Mouse (Mus musculus) thymus, adult 2 months (tissue): Measurements from ENCODE around the gene Mecr.

Experiments used
- CTCF ChIP-seq: fragments of 200-500 bp; IDR thresholded peaks from 2 replicates; pipeline ENCODE4 v1.5.1; 2012; ENCODE audit warnings: mild to moderate bottlenecking, control low read depth, low read length, moderate library complexity, borderline replicate concordance; ENCODE audit not compliant: control insufficient read depth, poor library complexity, insufficient read depth; ENCODE audit errors: extremely low read depth
- POLR2A ChIP-seq: fragments of 200-500 bp; IDR thresholded peaks from 2 replicates; pipeline ENCODE4 v1.6.1; 2012; ENCODE audit warnings: mild to moderate bottlenecking, low read length, control low read depth, moderate library complexity; ENCODE audit not compliant: control insufficient read depth, poor library complexity, insufficient read depth; ENCODE audit errors: extremely low read depth

DNA sequence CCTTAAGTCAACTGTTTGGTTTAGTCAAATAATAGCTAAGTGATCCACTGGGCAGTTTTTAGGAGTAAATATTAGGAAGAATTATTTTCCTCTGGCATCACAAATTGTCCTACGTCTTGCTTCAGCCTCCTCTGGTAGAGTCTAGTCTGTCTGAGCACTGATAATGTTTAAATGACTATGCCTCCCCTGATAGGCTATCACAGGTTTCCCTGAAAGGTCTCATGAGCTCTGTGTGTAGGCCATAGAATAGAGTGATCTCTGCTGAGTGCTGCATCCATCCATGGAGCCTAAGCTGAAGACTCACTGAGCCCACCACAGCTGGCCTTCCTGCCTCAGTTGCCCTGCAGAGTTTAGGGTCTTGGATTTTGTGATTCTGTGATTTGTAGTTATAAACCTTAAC is 45.3 kb downstream of the Mecr start:
- TF ChIP-seq CTCF = no peak
- no peak for TF ChIP-seq POLR2A
